Mouse (Mus musculus) heart, embryonic 14.5 days (tissue): ENCODE data around the gene Ffar4. TPM values are rescaled to one million over a fixed set of nuclear protein-coding genes. Genes with fewer than 3 reads are reported as not detected.

ENCODE experiments used
- ATAC-seq: fragments of 200-750 bp; cut with Nextera tagmentation; 2 replicates; pipeline ENCODE4 v1.8.0; 2017; ENCODE audit warnings: low read depth, moderate TSS enrichment; ENCODE audit not compliant: insufficient number of reproducible peaks, insufficient read depth, low FRiP score
- H3K27ac ChIP-seq, 2 experiments: fragments of 200-500 bp in 1 of 2; fragments of 300-500 bp in 1 of 2; sonication (generic) in 1 of 2; replicated peaks in 1 of 2; 2 replicates each; pipeline ENCODE4 v1.5.1; 2012 to 2014; ENCODE audit warnings: low read depth in 2 of 2, low read length in 2 of 2, control low read depth in 1 of 2, mild to moderate bottlenecking in 1 of 2, mixed read lengths in 1 of 2; ENCODE audit not compliant: control insufficient read depth in 1 of 2, insufficient read depth in 1 of 2
- H3K27me3 ChIP-seq: fragments of 300-500 bp; sonication (generic); 2 replicates; pipeline ENCODE4 v1.6.1; 2014; ENCODE audit warnings: mild to moderate bottlenecking, low read length, control low read depth; ENCODE audit not compliant: control insufficient read depth, insufficient read depth
- H3K36me3 ChIP-seq: fragments of 300-500 bp; sonication (generic); 2 replicates; pipeline ENCODE4 v1.6.1; 2014; ENCODE audit warnings: mild to moderate bottlenecking, control low read depth, low read length, mixed read lengths; ENCODE audit not compliant: control insufficient read depth, insufficient read depth
- H3K4me1 ChIP-seq, 2 experiments: fragments of 200-500 bp in 1 of 2; fragments of 300-500 bp in 1 of 2; sonication (generic) in 1 of 2; 2 replicates each; pipeline ENCODE4 v1.6.1; 2012 to 2014; ENCODE audit warnings: low read length in 2 of 2, control low read depth in 1 of 2, mixed read lengths in 1 of 2; ENCODE audit not compliant: control insufficient read depth in 2 of 2, insufficient read depth in 2 of 2
- H3K4me2 ChIP-seq: fragments of 300-500 bp; sonication (generic); 2 replicates; pipeline ENCODE4 v1.6.1; 2014; ENCODE audit warnings: mild to moderate bottlenecking, low read length
- H3K4me3 ChIP-seq, 2 experiments: fragments of 200-500 bp in 1 of 2; fragments of 300-500 bp in 1 of 2; sonication (generic) in 1 of 2; 2 replicates each; pipeline ENCODE4 v1.5.1; 2012 to 2014; ENCODE audit warnings: low read length in 2 of 2, mild to moderate bottlenecking in 2 of 2, control low read depth in 1 of 2, low read depth in 1 of 2, moderate library complexity in 1 of 2; ENCODE audit not compliant: control insufficient read depth in 1 of 2, insufficient read depth in 1 of 2
- H3K9ac ChIP-seq: fragments of 300-500 bp; sonication (generic); 2 replicates; pipeline ENCODE4 v1.6.1; 2014; ENCODE audit warnings: mild to moderate bottlenecking, low read length
- H3K9me3 ChIP-seq: fragments of 300-500 bp; sonication (generic); 2 replicates; pipeline ENCODE4 v1.6.1; 2016; ENCODE audit warnings: low read length, control low read depth; ENCODE audit not compliant: control insufficient read depth
- WGBS: fragments of 180-500 bp; shearing (Covaris S2); extraction: QIAGEN DNeasy Blood & Tissue Kit; methylation state at CpG from one replicate; pipeline ENCODE4 v1.1.7; 2014; 5-methylcytosine and 5-hydroxymethylcytosine counted together
- polyA plus RNA-seq: library from polyadenylated mRNA; unstranded; fragments of >200 nt; fragmentation: Nextera tagmentation; extraction: Ambion mirVana; gene quantifications from 2 replicates; pipeline ENCODE4 v1.2.1, GENCODE M21; 2014

The Ffar4 gene
- polyA plus RNA-seq, 1 experiment from 2014 or later: not detected

GRCm38 (mm10) chr19:38056931-38057330 lies 39.9 kb upstream of the Ffar4 start:
- Histone ChIP-seq H3K4me2 (0 out of 2 replicates have a peak overlapping the region, but pooled peaks have one; percentile 84), H3K4me3 (no peak overlapping the region), H3K27me3 (no peaks in the 10 kb centered on the region), H3K27ac (no peak overlapping the region), H3K9me3 (no peaks in the 10 kb centered on the region), H3K36me3 (peaks cover 49% of the 10 kb centered on the region), H3K9ac (no peak overlapping the region), H3K4me1 (peaks cover 0 to 18% of the 10 kb centered on the region in 2 experiments)
- WGBS: 80% methylated on average over 8 of the region's 8 CpGs
- ATAC-seq: no peak

- H3K36me3 ChIP-seq: peaks cover 79% of the 10 kb centered on the region
- 87% methylated on average over 3 of the region's 3 CpGs for WGBS
- H3K4me3 ChIP-seq: no peak overlapping the region
- H3K27me3 ChIP-seq: no peaks in the 10 kb centered on the region
- H3K4me2 ChIP-seq: no peak overlapping the region
- no peaks in the 10 kb centered on the region for H3K9me3 ChIP-seq
- no peak for ATAC-seq
- no peak overlapping the region for H3K27ac ChIP-seq
- no peak overlapping the region for H3K9ac ChIP-seq
- no peaks in the 10 kb centered on the region for H3K4me1 ChIP-seq
These were observed 33.7 kb upstream of the Ffar4 start for GRCm38 (mm10) chr19:38063201-38063600.

- H3K9me3 ChIP-seq: no peaks in the 10 kb centered on the region
- no peak overlapping the region for H3K4me2 ChIP-seq
- no peak overlapping the region for H3K27ac ChIP-seq
- H3K9ac ChIP-seq: no peak overlapping the region
- H3K27me3 ChIP-seq: no peaks in the 10 kb centered on the region
- H3K4me1 ChIP-seq: no peaks in the 10 kb centered on the region
- WGBS: 93% methylated on average over 1 of the region's 1 CpGs
- no peak overlapping the region for H3K4me3 ChIP-seq
- H3K36me3 ChIP-seq: peaks cover 79% of the 10 kb centered on the region
- no peak for ATAC-seq
These were observed 32.8 kb upstream of the Ffar4 start for GRCm38 (mm10) chr19:38064051-38064450.

DNA sequence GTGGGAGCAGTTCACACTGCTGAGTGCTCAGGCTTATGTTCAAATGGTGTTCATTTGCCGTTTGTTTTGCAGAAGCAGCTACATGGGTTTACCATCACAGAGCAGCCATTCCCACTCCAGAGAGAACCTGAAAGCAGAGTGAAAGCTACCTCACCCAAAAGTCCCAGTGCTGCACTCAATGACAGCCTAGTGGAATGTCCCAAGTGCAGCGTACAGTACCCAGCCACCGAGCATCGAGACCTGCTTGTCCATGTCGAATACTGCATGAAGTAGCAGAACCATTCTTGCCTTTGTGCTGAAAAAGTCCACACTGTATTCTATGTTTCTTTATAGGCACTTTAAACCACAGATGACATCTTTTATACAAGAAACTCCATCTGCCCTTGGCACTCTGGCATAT lies 23.6 kb upstream of the Ffar4 start:
- no peak overlapping the region for H3K4me3 ChIP-seq
- H3K9ac ChIP-seq: no peak overlapping the region
- H3K4me2 ChIP-seq: no peak overlapping the region
- H3K36me3 ChIP-seq: peaks cover 66% of the 10 kb centered on the region
- no peak for ATAC-seq
- H3K27ac ChIP-seq: no peak overlapping the region
- H3K4me1 ChIP-seq: no peaks in the 10 kb centered on the region
- 95% methylated on average over 5 of the region's 5 CpGs for WGBS
- H3K27me3 ChIP-seq: no peaks in the 10 kb centered on the region
- H3K9me3 ChIP-seq: no peaks in the 10 kb centered on the region

DNA sequence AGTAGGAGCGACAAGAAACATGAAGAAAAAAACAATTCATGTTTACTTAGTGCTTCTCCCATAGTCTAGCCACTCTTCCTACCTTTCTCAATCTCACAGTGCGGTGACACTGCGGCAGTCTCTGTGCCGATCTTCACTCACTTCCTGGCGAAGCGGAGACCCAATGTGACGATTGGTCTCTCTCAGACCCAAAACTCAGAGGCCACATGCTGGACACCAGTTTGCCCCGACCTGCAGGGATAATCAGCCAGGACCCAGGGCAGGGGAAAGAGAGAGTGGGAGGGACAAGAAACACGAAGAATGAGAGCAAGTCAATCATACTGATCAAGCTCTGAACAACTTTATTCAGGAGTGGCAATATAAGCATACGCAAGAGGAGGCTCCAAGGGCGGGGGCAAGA lies 21.8 kb upstream of the Ffar4 start:
- Histone ChIP-seq H3K4me2 (no peak overlapping the region), H3K9me3 (no peaks in the 10 kb centered on the region), H3K9ac (no peak overlapping the region), H3K4me1 (no peaks in the 10 kb centered on the region), H3K27ac (no peak overlapping the region), H3K36me3 (peaks cover 47% of the 10 kb centered on the region), H3K27me3 (no peaks in the 10 kb centered on the region), H3K4me3 (no peak overlapping the region)
- no peak for ATAC-seq
- WGBS: 85% methylated on average over 11 of the region's 11 CpGs

DNA sequence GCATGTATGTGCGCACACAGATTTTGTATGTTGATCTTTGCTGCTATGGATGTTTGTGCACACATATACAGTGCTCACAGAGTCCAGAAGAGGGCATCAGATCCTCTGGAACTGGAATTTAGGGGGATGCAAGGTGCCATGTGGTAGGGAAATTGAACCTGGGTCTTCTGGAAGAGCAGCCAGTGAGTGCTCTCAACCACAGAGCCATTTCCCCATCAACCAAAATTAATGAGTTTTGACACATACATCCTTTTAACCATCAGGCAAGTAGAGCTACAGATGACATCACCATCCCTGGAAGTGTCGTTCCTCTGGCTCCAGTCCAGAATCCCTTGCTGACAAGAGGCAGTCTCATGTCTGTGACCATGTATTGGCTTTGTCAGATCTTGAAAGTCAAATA lies 20.6 kb upstream of the Ffar4 start:
- no peaks in the 10 kb centered on the region for H3K4me1 ChIP-seq
- peaks cover 35% of the 10 kb centered on the region for H3K36me3 ChIP-seq
- H3K27ac ChIP-seq: no peak overlapping the region
- H3K4me2 ChIP-seq: no peak overlapping the region
- H3K9ac ChIP-seq: no peak overlapping the region
- no peaks in the 10 kb centered on the region for H3K27me3 ChIP-seq
- ATAC-seq: no peak
- H3K9me3 ChIP-seq: no peaks in the 10 kb centered on the region
- no peak overlapping the region for H3K4me3 ChIP-seq
- WGBS: 53% methylated on average over 2 of the region's 2 CpGs

GRCm38 (mm10) chr19:38077851-38078540 lies 18.9 kb upstream of the Ffar4 start:
- Histone ChIP-seq H3K27ac (no peak overlapping the region), H3K9me3 (no peaks in the 10 kb centered on the region), H3K36me3 (peaks cover 19% of the 10 kb centered on the region), H3K27me3 (no peaks in the 10 kb centered on the region; the same call in 1 of the 2 replicates), H3K9ac (no peak overlapping the region), H3K4me1 (no peaks in the 10 kb centered on the region), H3K4me3 (no peak overlapping the region), H3K4me2 (no peak overlapping the region)
- WGBS: 71% methylated on average over 3 of the region's 3 CpGs
- no peak for ATAC-seq

DNA sequence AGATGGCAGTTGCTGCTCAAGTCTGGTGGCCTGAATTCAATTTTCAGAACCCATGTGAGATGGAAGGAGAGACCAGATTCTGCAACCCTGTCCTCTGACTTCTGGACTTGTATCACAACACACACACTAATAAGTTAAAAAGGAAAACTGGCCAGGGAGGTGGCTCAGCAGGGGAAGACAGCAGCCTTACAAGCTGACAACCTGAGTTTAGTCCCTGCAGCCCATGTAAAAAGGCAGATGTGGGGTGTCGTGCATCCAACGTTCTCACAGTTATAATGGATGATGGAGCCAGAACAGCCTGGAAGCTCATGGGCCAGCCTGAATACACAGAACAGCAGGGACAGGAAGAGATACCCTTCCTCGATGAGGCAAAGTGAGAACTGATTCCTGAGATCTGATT lies 15.5 kb upstream of the Ffar4 start:
- H3K4me1 ChIP-seq: no peaks in the 10 kb centered on the region
- no peak overlapping the region for H3K4me3 ChIP-seq
- H3K9me3 ChIP-seq: no peaks in the 10 kb centered on the region
- H3K27me3 ChIP-seq: no peaks in the 10 kb centered on the region; the same call in 1 of the 2 replicates
- 71% methylated on average over 3 of the region's 3 CpGs for WGBS
- no peak for ATAC-seq
- H3K9ac ChIP-seq: no peak overlapping the region
- H3K4me2 ChIP-seq: no peak overlapping the region
- H3K36me3 ChIP-seq: no peaks in the 10 kb centered on the region
- H3K27ac ChIP-seq: no peak overlapping the region
